Mouse (Mus musculus) kidney, postnatal 36 days (tissue): ENCODE data around the gene Prkcz.

Experiments
- DNase-seq, 2 experiments: peaks; one replicate each; pipeline ENCODE4 v3.0.0; 2021 to 2022; ENCODE audit warnings: mixed read lengths in 2 of 2

The Prkcz gene

DNA sequence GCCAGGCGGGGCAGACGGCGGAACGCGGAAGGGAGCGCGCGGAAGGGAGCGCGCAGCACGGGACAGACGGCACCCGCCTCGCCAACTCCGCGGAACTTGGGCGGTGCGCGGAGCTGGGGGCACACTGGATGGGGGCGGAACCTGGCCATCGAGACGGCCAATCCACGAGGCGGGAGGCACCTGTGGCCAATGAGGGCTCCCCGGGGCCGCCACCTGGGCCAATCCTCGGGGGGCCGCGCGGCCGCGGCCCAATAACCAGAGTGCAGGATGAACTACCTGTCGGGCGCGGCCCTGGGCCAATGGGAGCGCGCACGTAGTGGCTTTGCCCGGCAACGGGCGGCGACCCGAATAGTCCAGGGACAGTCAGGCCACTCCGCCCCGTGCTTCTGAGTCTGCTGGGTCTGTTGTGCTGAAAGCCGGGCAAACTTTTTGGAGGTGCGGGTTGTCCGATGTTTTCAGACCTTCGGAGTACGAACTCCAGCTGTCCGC, at the start of gene Prkcz:
TSS of gene Prkcz (minus strand) at position 59 of the 489 bp plus-strand sequence.
- peak; percentile 95 to 97 for DNase-seq

DNA sequence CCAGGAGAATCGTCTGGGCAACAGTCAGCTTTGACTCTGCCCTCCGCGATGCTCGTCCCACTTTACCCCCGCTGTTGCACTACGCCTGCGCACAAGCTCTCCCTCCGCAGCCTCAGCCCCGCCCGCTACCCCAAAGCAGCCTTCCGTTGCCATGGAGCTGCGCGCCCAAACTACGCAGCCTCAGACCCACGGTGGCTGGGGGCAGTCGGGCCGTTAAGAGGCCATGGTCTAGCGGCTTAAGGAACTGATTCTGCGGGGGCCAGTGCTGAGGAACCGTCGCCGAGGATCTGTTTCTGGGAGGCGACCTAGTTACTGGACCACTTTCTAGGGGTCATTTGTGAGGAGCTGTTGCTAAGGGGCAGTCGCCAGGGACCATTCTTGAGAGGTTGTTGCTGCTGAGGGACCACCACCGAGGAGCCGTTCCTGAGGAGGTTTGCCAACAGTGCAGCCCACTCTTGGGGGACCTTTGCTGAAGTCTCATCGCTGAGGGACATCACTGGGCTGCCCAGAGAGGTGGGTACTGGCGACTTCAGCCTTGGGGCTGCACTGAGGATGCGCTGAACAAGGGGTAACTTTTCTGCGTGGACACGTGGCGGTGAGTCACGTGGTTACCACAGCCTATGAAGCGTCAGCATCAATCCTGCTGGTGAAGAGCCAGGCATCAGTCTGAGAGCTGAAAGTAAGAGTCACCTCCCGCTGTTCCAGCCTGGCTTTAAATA, 48.1 kb upstream of the Prkcz start, which contains the start of gene Cfap74:
TSS of gene Cfap74 (plus strand) at position 133 of the 719 bp plus-strand sequence.
- peak; percentile 59 to 78 for DNase-seq

DNA sequence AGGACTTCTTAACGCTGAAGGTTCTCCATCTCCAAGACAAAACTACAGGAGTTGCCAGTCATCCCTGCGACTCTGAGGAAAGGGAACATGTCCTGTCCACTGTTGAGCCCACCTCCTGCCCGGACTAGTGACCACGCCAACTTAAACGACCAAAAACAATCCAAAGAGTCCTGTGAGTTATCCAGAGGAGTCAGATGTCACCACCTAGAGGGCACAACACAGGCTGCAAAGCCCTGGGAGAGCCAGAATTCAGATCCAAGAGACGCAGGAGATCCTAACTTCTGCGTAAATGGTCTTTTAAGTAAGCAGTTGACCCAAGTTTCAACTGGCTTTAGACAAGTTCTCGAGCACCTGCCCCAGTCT, 47.5 kb upstream of the Prkcz start:
- no peak for DNase-seq

DNA sequence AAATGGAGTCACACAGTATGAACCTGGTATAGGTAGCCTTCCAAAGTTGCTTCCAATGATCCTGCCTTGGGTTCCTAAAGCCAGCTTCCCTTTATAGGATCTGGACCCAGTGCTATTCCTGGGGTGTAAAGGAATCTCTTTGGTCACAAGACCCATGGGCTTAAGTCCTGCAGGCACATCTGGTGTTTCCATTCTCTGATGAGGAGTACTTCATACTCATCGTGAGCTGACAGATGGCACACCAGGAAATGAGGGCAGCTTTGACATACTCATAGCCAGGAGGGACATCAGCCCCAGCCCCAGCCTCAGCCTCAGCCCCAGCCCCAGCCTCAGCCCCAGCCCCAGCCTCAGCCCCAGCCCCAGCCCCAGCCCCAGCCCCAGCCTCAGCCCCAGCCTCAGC, 41.3 kb upstream of the Prkcz start:
- DNase-seq, result no peak

DNA sequence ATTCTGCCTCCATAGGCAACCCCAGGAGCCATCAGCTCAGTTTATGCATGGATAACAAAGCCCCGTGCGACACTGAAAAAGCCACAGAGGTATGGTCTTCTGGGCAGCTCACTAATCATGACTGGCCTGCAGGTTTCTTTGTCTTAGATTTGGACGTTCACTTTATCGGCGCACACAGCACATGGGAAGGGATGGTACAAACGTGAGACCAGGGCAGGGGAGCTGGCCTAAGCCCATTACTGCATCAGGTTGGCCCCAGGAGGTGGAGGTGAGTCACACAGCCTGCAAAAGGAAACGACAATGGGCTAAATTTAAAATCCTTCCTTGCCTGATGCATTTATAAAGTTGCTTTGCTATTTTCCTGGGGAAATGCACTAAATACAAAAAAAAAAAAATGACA, 40.0 kb upstream of the Prkcz start:
- no peak for DNase-seq

DNA sequence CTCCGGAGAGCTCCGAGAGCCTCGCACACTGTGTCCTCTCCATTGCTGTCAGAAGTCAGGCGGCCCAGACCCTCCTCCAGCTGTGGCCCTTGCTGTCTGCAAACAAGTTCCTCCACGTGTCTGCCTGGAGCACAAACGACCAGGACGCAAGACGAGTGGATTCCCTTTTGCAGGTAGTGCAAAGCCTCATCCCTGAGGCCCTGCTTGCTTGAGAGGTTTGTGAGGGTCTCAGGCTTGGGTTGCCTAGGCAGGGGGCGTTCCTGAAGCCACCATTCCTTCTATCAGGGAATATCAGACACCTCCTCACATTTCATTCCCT, 37.0 kb upstream of the Prkcz start:
- DNase-seq, result no peak

DNA sequence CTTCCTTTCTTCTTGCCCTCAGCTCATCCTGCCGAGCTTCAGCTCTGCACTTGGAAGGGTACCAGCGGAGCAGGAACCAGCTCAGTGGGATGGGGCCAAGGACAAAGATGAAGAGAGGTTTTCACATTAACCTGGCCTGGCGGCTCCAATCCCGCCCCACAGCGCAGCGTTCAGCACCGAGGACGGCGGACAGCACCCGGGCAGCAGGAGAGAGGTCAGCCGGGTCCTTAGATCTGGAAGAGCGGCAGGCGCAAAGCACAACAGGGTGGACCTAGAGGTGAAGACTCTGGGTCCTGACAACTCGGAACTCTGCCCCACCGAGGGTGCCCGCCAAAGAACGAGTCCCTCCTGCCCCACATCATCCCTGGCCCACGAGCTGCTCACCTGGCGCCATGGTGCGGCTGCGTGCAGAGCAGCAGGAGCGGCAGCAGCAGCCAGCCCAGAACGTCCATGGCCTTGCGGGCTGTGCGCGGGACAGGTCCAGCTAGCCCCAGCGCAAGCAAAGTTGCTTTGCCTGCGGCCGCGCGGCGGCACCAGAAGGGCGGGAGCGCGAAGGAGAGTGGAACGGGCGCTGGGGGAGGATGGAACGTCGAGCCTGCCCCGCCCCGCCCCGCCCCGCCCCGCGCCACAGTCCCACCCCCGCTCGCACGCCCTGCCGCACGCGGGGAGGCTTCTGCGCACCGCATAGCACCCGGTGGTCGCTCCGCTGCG, 36.5 kb upstream of the Prkcz start, which contains the start of gene Gabrd:
TSS of gene Gabrd (minus strand) at position 602 of the 711 bp plus-strand sequence.
- DNase-seq, result peak; percentile 78 to 91

DNA sequence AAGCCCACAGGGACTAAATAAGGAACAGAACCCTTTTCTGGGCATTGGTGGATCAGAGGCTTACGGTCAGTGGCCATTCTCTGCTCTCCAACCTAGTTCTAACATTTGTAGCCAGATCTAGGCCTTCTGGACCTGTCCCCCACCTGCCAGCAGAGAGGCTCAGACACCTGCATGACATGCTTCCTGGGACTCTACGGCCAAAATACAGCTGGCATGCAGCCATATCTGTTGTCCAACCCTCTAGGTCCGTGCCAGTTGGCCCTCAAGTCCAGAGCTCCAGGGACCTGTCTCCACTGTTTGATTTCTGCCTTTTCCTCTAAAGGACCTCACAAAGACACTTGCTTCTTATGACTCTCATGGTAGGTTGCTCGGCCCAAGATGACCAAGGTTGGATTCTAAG, 35.6 kb upstream of the Prkcz start:
- DNase-seq, result peak in 1 of 2 experiments; percentile 15

DNA sequence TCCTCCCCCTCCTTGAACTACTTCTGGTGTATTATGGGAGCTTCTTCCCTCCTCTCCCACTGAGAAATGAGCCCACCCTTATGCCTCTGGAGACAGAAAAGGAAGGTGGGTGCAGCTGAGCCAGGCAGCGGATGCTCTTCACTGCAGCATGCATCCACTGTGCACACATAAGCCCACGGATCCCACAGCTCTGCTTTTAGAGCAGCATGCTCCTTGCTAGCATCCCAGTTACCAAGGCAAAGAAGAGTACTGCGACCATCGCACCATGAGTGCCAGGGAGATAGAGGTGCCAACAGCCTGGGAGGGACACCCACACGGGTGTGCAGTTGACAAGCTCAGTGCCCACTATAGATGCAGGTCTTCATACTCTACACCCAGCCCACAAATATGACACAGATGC, 34.3 kb upstream of the Prkcz start:
- DNase-seq, result no peak

DNA sequence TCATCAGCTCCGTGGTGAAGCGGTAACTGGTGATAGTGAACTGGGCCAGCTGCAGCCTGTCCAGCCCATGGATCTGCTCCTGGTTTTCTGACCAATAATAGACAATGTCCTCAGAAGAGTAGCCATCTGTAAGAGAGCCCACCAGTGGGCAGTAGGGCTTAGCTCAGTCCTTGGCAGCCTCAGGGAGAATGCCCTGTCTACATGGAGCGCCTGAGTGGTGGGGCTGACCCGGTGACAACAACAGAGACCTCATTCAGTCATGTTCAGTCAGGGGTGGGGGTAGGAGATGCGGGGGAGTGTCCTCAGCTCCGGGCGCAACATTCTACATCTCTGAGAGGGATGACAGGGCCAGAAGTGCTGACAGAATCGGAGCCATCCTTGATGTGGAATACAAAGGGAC, 26.0 kb upstream of the Prkcz start:
- no peak for DNase-seq

DNA sequence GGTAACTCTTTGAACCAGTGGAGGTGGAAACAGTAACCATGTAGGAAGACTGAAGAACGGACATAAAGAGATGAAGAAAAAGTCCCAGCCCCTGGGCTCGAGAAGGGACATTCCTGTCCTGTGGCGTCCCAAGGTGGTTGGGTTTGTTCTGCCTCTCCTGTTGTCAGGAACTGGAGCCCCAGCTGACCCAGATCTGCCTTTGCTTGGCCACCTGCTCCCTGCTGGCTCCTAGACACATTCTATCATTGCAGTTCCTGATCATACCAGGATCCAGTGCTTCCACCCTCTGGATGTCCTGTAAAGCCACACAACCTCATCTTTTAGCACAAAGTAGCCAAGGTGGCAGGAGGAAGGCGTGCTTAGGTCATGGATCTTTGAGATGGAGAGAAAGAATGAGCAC, 22.2 kb upstream of the Prkcz start:
- DNase-seq, result no peak

DNA sequence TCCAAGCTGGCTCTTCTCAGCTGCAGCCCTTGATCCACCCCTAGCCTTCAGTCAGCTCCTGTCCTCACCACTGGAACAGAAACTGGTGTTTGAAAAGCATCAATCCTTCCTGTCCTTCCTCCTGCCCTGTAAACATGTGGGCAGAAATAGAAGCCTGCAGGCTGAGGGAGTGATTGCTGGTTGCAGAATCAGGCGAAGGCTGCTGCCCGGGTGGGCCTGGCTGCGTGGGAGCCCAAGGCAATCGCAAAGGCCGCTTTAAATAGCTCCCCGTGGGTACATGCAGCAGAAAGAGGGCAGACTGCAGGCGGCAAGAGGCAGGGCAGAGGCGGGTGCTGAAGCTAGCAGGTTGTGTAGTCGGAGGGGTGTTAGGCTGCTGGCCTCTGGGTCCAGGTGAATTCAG, 21.6 kb upstream of the Prkcz start:
- DNase-seq, result no peak

DNA sequence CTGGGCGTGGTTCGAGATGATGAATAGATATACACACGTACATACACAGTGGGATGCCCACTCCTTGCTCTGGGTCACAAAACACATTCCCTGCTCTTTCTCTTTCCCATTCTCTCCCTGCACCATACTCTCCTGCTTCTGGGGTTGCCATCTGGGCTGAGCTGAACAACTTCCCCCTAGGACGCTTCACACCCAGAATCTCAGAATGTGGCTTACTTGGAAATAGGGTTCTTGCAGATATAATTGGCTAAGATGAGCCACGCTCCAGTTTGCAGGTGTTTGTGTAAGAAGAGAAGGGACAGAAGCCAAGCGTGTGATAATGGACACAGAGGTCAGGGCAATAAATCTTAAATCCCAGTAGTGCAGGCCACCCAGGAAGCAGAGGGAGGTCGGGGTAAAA, 20.8 kb upstream of the Prkcz start:
- DNase-seq, result no peak

DNA sequence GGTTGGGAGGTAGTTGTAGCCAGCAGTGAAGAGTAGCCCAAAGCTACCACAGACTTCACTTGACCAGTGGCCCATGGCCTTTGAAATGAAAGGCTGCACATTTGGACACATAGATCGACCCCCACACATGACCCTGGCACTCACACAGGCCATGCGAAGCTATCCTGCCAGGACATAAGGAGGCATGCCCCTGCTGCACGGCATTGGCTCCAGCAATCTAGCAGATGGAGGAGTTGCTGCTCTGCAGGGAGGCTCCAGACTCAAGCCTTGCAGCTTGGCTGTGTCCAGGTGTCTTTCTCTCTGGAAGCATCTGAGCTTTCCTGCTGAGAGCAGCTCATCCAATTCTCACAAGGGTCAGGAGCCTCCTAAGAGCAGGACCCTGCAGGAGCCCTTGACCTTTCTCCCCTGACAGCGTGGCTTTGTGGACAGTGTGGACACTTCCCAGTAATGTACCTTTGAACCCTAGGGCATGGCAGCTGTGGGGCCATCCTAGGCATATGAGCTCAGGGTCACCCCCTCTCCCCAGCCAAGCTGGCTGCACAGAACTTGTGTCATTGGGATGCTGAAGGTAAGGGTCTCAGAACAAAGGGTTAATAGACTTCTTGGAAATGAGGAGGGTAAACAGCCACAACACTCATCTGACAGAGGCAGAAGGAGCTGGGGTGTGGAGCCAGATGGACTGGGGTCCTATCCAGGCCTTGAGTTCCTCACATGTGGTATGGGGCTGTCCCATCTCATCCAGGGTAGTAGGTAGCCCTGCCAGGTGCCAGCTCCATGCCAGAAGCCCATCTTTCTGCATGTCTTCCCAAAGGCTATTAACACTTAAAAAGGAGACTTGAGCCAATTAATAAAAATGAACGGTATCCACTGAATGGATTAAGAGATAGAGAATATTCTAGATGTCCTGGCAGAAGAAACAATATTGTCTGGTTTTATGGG, 10.9 kb upstream of the Prkcz start:
- peak; percentile 34 to 47 for DNase-seq

DNA sequence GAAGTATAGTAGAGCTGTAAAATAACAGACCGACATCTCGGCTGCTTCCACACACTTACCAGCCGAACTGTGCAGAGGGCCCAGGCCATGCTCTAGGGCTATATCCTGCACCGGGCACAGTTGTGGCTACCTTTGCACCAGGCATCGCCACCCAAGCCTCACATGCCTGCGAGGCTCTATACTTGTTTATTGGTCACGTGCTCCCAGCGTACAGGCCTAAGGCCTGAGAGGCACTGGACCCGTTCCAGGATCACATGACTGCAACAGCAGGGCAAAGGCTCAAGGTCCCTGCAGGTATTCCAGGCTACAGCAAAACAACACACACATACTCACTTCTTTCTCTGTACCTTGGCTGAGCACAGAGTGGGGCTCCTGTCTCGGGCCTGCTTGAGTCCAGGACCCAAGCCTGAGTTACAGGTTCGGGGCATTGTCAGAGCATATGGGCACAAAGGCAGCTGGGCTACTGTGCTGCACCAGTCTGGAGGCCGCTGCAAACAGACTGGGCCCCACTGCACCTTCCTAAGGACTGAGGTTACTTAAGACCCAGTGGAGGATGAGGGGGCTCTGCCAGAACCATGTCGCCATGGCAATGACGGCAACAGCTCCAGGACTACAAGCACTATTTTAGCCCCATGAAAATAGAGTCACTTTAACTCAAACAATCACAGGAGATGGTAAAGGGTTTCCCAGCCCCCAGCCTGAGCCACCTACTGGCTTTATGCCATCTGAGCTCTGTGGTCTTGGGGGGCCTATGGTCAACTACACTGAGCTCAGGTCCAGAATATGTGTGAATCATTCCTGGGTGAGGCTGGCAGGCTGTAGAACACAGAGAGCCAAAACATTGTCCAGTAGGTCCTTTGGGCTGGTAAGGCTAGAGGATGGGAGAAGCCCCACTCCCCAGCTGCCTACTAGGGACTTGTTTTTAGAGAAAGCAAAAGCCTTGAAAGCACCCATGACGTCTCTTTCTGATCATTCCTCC, 9.9 kb upstream of the Prkcz start:
- DNase-seq, result peak; percentile 95 to 96

DNA sequence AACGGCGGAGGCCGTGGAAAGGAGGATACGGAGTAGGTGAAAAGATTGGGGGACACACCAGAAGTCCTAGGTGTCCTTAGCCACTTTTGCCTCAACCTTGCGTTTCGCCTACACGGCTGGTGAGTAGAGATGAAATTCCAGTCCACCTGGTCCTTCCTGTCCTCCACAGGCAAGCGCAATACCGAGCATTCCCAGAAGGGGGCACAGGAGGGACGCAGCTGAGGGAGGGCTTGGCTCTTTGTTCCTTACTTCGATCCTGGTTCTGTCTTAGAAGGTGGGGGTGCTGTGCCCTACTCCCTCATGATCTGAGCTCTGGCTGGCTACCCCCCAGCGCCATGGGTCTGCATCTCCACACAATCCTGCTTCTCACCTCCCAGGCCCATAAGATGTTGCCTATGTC, 7.5 kb upstream of the Prkcz start:
- peak; percentile 82 to 95 for DNase-seq

DNA sequence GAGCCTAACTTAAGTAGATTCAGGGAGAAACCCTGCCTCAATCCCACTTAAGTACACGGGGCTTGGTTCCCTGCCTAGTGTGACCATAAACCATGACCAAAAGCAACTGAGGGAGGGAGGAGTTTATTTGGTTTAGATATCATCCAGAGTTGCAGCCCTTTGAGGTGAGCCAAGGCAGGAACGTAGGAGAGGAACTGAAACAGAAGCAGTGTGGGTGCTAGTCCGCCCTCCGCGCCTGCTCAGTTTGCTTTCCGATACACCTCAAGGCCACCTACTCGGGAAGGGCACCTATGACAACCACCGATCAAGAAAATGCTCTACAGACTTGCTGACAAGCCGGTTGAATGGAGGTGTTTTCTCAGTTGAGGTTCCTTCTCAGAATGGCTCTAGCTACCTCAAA, 6.6 kb upstream of the Prkcz start:
- DNase-seq, result no peak

DNA sequence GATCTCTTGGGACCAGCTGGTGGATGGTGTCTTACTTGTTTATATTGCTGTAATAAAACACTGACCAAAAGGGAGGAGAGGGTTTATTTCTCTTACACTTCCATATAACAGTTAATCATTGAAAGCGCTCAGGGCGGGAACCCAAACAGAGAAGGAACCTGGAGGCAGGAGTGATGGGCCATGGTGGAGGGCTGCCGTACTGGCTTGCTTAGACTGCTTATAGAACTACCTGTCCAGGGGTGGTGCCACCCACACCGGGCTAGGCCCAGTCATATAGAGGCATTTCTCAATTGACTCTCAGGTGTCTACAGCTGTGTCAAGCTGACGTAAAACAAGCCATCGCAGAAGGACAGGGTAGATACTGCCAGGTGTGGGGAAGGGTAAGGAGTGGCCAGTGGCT, 5.6 kb upstream of the Prkcz start:
- no peak for DNase-seq

DNA sequence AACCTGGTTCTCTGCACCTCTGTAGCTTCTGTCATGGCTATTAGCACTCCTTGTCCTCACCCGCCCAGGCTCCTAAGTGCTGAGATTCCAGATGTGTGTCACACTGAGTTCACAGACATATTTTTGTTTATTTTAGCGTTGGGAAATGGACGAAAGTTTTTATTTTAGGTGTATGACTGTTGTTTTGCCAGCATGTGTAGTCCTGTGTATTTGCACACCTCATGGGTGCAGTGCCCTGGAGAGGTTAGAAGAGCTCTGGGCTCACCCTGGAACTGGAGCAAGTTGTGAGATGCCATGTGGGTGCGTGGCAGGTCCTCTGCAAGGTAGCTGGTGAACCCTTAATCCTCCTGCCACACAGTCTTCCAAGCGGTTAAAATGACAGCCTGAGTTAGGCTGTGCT, 1.3 kb upstream of the Prkcz start:
- DNase-seq, result no peak

DNA sequence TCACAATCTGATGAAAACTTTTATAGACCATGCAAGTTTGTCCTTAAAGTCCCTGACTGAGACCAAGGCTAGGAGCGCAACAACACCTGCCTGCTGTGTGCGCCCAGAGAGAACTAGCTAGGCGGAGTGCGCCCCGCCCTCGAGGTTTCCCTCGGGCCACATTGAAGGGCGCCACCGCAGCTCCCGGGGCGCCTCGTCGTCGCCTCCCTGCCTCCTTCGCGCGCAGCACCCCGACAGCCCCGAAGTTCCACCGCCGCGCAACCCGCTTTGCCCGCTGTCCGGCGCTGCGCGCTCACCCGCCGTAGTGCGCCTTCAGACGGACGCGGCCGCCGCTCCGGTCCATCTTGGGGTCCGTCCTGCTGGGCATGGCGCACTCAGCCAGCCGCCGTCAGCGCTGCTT, 305 bp downstream of the Prkcz start:
- peak; percentile 40 to 69 for DNase-seq

DNA sequence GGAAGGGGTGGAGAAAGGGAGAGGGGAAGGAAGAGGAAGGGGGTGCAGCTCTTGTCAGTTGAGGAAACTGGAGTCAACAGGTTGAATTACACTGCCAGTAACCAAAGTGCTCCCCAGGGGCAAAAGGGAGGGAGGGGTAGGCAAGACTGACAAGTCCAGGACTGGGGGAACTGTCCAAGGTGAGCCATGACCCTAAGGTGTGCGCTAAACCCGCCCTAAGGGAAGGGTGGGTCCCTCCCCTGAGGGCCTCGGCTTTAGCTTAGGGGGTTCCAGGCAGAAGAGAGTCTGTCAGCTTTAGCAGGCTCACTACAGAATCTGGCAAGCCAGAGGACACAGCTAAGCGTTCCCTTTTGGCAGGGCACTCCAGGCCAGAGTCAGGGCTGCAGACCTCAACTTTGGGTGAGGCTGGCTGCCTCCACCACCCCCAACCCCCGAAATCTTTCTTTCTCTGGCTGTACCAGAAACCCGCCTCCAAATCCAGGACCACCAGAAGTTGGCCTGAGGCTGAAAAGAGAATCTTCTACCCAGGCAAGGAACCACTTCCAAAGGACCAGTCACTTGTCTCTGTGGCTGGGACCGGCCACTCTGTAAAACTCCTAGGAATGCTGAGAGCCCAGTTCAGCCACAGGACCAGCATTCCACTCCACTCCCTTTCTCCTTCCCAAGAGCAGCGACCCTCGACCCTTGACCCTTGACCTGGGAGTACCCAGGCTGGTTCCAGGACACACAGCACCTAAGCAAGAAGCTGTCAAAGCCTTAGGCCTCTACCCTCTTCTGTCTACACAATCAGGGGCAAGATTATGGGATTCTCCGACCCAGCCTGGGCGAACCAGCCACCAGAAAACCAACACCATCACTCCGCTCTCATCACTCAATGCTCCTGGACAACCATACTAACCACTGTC, 1.3 kb downstream of the Prkcz start:
- peak; percentile 71 to 81 for DNase-seq
